Mouse (Mus musculus) heart, adult 2 months (tissue): Measurements from ENCODE around the gene Tbc1d16.
A peak's percentile ranks its signal among the peaks of the same experiment; 100 is the strongest.

ENCODE experiments used
- CTCF ChIP-seq: fragments of 200-600 bp; IDR thresholded peaks from 2 replicates; pipeline ENCODE4 v1.8.1; 2022; ENCODE audit warnings: antibody characterized with exemption, mild to moderate bottlenecking, moderate library complexity
- EP300 ChIP-seq: fragments of 200-500 bp; IDR thresholded peaks from 2 replicates; pipeline ENCODE4 v1.6.1; 2011; ENCODE audit warnings: low read depth, low read length, control low read depth; ENCODE audit not compliant: insufficient read depth
- POLR2A ChIP-seq: fragments of 200-500 bp; IDR thresholded peaks from 2 replicates; pipeline ENCODE4 v1.6.1; 2011; ENCODE audit warnings: mild to moderate bottlenecking, low read depth, low read length, control low read depth; ENCODE audit not compliant: insufficient read depth

GRCm38 (mm10) chr11:119249011-119249410 is 20.7 kb upstream of the Tbc1d16 start:
- TF ChIP-seq CTCF (peak; percentile 81), EP300 (no peak), POLR2A (no peak)
